Mouse (Mus musculus) kidney, embryonic 16.5 days (tissue): ENCODE measurements around the gene Atp1a4. TPM values are rescaled to one million over a fixed set of nuclear protein-coding genes. Genes with fewer than 3 reads are reported as not detected.
A peak's percentile ranks its signal among the peaks of the same experiment; 100 is the strongest.

Source experiments
- ATAC-seq: fragments of 200-750 bp; cut with Nextera tagmentation; 2 replicates; pipeline ENCODE4 v1.8.0; 2017; ENCODE audit warnings: moderate TSS enrichment; ENCODE audit not compliant: low FRiP score, low TSS enrichment
- H3K27ac ChIP-seq: fragments of 300-500 bp; sonication (generic); 2 replicates; pipeline ENCODE4 v1.5.1; 2014; ENCODE audit warnings: low read length
- H3K27me3 ChIP-seq: fragments of 300-500 bp; sonication (generic); 2 replicates; pipeline ENCODE4 v1.6.1; 2014; ENCODE audit warnings: low read length, control low read depth, mixed read lengths; ENCODE audit not compliant: insufficient read depth
- H3K36me3 ChIP-seq: fragments of 300-500 bp; sonication (generic); 2 replicates; pipeline ENCODE4 v1.6.1; 2014; ENCODE audit warnings: low read length, control low read depth, mixed read lengths; ENCODE audit not compliant: insufficient read depth
- H3K4me1 ChIP-seq: fragments of 300-500 bp; sonication (generic); 2 replicates; pipeline ENCODE4 v1.6.1; 2014; ENCODE audit warnings: low read length, control low read depth, mixed read lengths; ENCODE audit not compliant: insufficient read depth
- H3K4me2 ChIP-seq: fragments of 300-500 bp; sonication (generic); replicated peaks from 2 replicates; pipeline ENCODE4 v1.6.1; 2014; ENCODE audit warnings: low read depth, low read length
- H3K4me3 ChIP-seq: fragments of 300-500 bp; sonication (generic); 2 replicates; pipeline ENCODE4 v1.5.1; 2014; ENCODE audit warnings: mild to moderate bottlenecking, low read length
- H3K9ac ChIP-seq: fragments of 300-500 bp; sonication (generic); replicated peaks from 2 replicates; pipeline ENCODE4 v1.6.1; 2014; ENCODE audit warnings: low read length
- H3K9me3 ChIP-seq: fragments of 300-500 bp; sonication (generic); 2 replicates; pipeline ENCODE4 v1.6.1; 2016; ENCODE audit warnings: low read length, control low read depth
- WGBS: fragments of 180-500 bp; shearing (Covaris S2); extraction: QIAGEN DNeasy Blood & Tissue Kit; methylation state at CpG from one replicate; pipeline ENCODE4 v1.1.7; 2014; 5-methylcytosine and 5-hydroxymethylcytosine counted together
- polyA plus RNA-seq: library from polyadenylated mRNA; unstranded; fragments of >200 nt; fragmentation: Nextera tagmentation; extraction: Ambion mirVana; gene quantifications from 2 replicates; pipeline ENCODE4 v1.2.1, GENCODE M21; 2015

Atp1a4 gene
- polyA plus RNA-seq, 1 experiment from 2014 or later: not detected

- Histone ChIP-seq H3K36me3 (peaks cover 30% of the 10 kb centered on the region), H3K9ac (peak overlapping the region; percentile 5; the same call in 1 of the 2 replicates), H3K4me1 (peaks cover 61% of the 10 kb centered on the region), H3K27me3 (no peaks in the 10 kb centered on the region), H3K27ac (peak overlapping the region; percentile 89), H3K9me3 (no peaks in the 10 kb centered on the region), H3K4me2 (peak overlapping the region; percentile 1; the same call in 1 of the 2 replicates), H3K4me3 (no peak overlapping the region)
- WGBS: 31% methylated on average over 14 of the region's 14 CpGs
- ATAC-seq: no peak
These were observed 56.0 kb downstream of the Atp1a4 start for GRCm38 (mm10) chr1:172201967-172202880.

DNA sequence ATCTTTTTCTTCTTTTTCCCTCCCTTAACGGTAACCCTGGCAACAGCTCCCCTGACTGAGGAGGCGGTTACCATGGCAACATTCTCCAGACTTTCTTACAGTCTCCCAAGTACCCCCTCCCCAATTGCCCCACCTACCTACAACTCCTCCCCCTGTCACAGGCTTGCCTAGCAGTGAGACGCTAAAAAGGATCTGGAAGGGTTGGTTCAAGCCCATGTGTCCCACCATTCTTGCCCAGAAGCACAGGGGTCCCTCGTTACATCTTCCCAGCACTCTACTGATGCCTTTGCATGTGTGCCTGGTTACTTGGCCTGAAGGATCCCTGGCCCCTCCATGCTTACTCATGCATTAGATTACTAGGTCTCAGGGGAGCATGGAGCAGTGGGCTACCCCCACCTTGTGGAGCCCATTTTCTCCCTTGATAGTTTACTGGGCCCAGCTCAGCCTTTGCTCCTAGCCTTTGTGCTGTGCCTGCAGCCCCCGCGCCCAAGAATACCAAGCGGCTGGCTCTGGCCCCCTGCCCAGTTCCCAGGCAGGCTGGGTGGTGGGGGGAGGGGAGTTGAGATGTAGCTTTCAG, 57.3 kb downstream of the Atp1a4 start:
- H3K27ac ChIP-seq: peak overlapping the region; percentile 33
- H3K4me3 ChIP-seq: no peak overlapping the region
- no peaks in the 10 kb centered on the region for H3K9me3 ChIP-seq
- 54% methylated on average over 7 of the region's 7 CpGs for WGBS
- peaks cover 40% of the 10 kb centered on the region for H3K36me3 ChIP-seq
- H3K4me1 ChIP-seq: peaks cover 50% of the 10 kb centered on the region
- H3K4me2 ChIP-seq: no peak overlapping the region
- no peak overlapping the region for H3K9ac ChIP-seq
- no peak for ATAC-seq
- no peaks in the 10 kb centered on the region for H3K27me3 ChIP-seq

GRCm38 (mm10) chr1:172200161-172200560, 58.1 kb downstream of the Atp1a4 start:
- WGBS: 87% methylated on average over 5 of the region's 5 CpGs
- no peak overlapping the region for H3K27ac ChIP-seq
- no peak for ATAC-seq

DNA sequence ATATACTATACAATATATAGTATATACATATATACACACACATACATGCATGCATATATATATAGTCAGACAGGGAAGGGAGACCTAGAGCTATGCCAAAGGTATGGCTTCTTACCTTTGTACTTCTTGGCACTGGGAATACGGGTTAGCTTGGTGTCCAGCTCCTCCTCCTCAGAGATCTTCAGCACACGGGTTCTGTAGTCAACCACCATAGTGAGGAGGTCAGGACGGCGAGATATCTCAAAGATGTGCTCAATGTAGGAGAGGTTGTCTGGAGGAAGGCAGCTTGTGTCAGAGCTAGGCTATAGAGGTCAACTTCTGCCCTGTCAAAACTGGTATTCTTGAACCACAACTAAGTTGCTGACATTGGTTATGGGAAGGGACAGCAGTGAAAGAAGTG, 59.2 kb downstream of the Atp1a4 start:
- Histone ChIP-seq H3K27ac (no peak overlapping the region), H3K4me3 (no peak overlapping the region), H3K36me3 (peaks cover 57% of the 10 kb centered on the region), H3K4me1 (peaks cover 31% of the 10 kb centered on the region), H3K9ac (no peak overlapping the region), H3K9me3 (no peaks in the 10 kb centered on the region), H3K4me2 (no peak overlapping the region), H3K27me3 (no peaks in the 10 kb centered on the region)
- no peak for ATAC-seq
- 89% methylated on average over 4 of the region's 4 CpGs for WGBS

More at GRCm38 (mm10) chr1:172200161-172200560, 58.1 kb downstream of the Atp1a4 start:
- H3K4me1 ChIP-seq: peaks cover 42% of the 10 kb centered on the region
- no peaks in the 10 kb centered on the region for H3K9me3 ChIP-seq
- H3K27me3 ChIP-seq: no peaks in the 10 kb centered on the region
- H3K9ac ChIP-seq: no peak overlapping the region
- no peak overlapping the region for H3K4me2 ChIP-seq
- no peak overlapping the region for H3K4me3 ChIP-seq
- H3K36me3 ChIP-seq: peaks cover 47% of the 10 kb centered on the region

GRCm38 (mm10) chr1:172198316-172198715, 59.9 kb downstream of the Atp1a4 start:
- WGBS: 91% methylated on average over 8 of the region's 8 CpGs
- H3K9me3 ChIP-seq: no peaks in the 10 kb centered on the region
- peaks cover 24% of the 10 kb centered on the region for H3K4me1 ChIP-seq
- no peak for ATAC-seq
- peaks cover 64% of the 10 kb centered on the region for H3K36me3 ChIP-seq
- H3K27me3 ChIP-seq: no peaks in the 10 kb centered on the region
- H3K27ac ChIP-seq: no peak overlapping the region
- H3K4me2 ChIP-seq: no peak overlapping the region
- no peak overlapping the region for H3K9ac ChIP-seq
- H3K4me3 ChIP-seq: no peak overlapping the region

- 84% methylated on average over 5 of the region's 5 CpGs for WGBS
- Histone ChIP-seq H3K4me3 (no peak overlapping the region), H3K4me1 (peaks cover 20% of the 10 kb centered on the region), H3K36me3 (peaks cover 64% of the 10 kb centered on the region), H3K9ac (no peak overlapping the region), H3K4me2 (no peak overlapping the region), H3K9me3 (no peaks in the 10 kb centered on the region), H3K27ac (no peak overlapping the region), H3K27me3 (no peaks in the 10 kb centered on the region)
- ATAC-seq: no peak
These were observed 60.4 kb downstream of the Atp1a4 start for GRCm38 (mm10) chr1:172197851-172198250.

GRCm38 (mm10) chr1:172197146-172197545, 61.1 kb downstream of the Atp1a4 start:
- H3K9me3 ChIP-seq: no peaks in the 10 kb centered on the region
- no peak for ATAC-seq
- H3K36me3 ChIP-seq: peaks cover 71% of the 10 kb centered on the region
- no peaks in the 10 kb centered on the region for H3K27me3 ChIP-seq
- H3K4me3 ChIP-seq: no peak overlapping the region
- H3K9ac ChIP-seq: no peak overlapping the region
- no peak overlapping the region for H3K4me2 ChIP-seq
- WGBS: 88% methylated on average over 3 of the region's 3 CpGs
- H3K27ac ChIP-seq: no peak overlapping the region
- H3K4me1 ChIP-seq: peaks cover 13% of the 10 kb centered on the region

- H3K9ac ChIP-seq: no peak overlapping the region
- no peaks in the 10 kb centered on the region for H3K4me1 ChIP-seq
- H3K4me3 ChIP-seq: no peak overlapping the region
- no peak for ATAC-seq
- peaks cover 81% of the 10 kb centered on the region for H3K36me3 ChIP-seq
- no peak overlapping the region for H3K27ac ChIP-seq
- no peak overlapping the region for H3K4me2 ChIP-seq
- no peaks in the 10 kb centered on the region for H3K27me3 ChIP-seq
- H3K9me3 ChIP-seq: no peaks in the 10 kb centered on the region
- 80% methylated on average over 8 of the region's 8 CpGs for WGBS
These were observed 63.8 kb downstream of the Atp1a4 start for GRCm38 (mm10) chr1:172194435-172194834.

GRCm38 (mm10) chr1:172192217-172192616, 66.0 kb downstream of the Atp1a4 start:
- Histone ChIP-seq H3K27ac (no peak overlapping the region), H3K27me3 (no peaks in the 10 kb centered on the region), H3K4me1 (no peaks in the 10 kb centered on the region), H3K36me3 (peaks cover 80% of the 10 kb centered on the region), H3K4me2 (no peak overlapping the region), H3K4me3 (no peak overlapping the region), H3K9ac (no peak overlapping the region), H3K9me3 (no peaks in the 10 kb centered on the region)
- ATAC-seq: no peak
- 94% methylated on average over 3 of the region's 3 CpGs for WGBS

DNA sequence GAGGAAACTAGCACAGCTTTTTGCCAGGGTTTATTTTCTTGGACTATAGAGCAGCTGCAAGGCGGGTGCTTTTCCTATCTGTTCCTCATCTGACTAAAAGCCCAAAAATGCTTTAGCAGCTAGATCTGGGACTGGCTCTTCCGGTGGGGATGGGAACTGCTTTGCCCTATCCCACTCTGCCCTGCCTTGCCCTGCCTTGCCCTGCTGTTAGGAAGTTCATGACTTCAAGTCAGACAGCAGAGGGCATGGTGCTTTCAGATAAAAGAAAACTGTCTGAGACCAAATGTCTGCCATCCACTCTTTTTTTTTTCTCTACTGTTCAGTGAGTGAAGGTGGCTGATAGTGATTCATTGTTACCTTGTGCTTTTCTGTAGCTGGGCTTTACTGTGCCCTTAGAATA, 66.6 kb downstream of the Atp1a4 start:
- no peak for ATAC-seq
- no peak overlapping the region for H3K4me3 ChIP-seq
- no peaks in the 10 kb centered on the region for H3K9me3 ChIP-seq
- WGBS: 83% methylated on average over 2 of the region's 2 CpGs
- H3K27me3 ChIP-seq: no peaks in the 10 kb centered on the region
- no peak overlapping the region for H3K4me2 ChIP-seq
- no peak overlapping the region for H3K27ac ChIP-seq
- no peak overlapping the region for H3K9ac ChIP-seq
- H3K36me3 ChIP-seq: peaks cover 80% of the 10 kb centered on the region
- H3K4me1 ChIP-seq: no peaks in the 10 kb centered on the region
